ENCODE assay signal across 9 mouse cellular contexts in genomic region chr2:129633077-129633732, GRCm38 (mm10). TPM values are rescaled to one million over a fixed set of nuclear protein-coding genes. Genes with fewer than 3 reads are reported as not detected.
DNase-seq lines count a peak whose midpoint lies in the region; ATAC-seq and TF ChIP-seq lines count a peak whose summit lies in the region.
"Had no signal": no experiment of that assay in that cellular context is flagged by ENCODE, and none has a peak within 500 bp of the region (broad histone marks: within the 10 kb centered on the region; RNA-seq: fewer than 3 reads in every experiment).

No protein-coding gene starts in this region.

- no peaks in the 10 kb centered on the region for H3K4me1 ChIP-seq in forebrain, postnatal 0 days (ENCODE audit: insufficient read depth)

- ATAC-seq in forebrain, postnatal 0 days, result no peak

- H3K4me2 ChIP-seq in forebrain, postnatal 0 days (ENCODE audit: low read depth), result no peak overlapping the region
- H3K4me2 ChIP-seq: limb, embryonic 13.5 days had no signal

- peak; percentile 69 to 84 for DNase-seq in left cerebral cortex, postnatal 14 days (ENCODE audit: low spot score in 2 of 2)
- DNase-seq in left cerebral cortex, postnatal 4 days, result no peak
- DNase-seq in adrenal gland, postnatal 10 days, result peak; percentile 54
- DNase-seq in heart, adult 9 months (ENCODE audit: low spot score in 2 of 2), result peak; percentile 88 to 92
- DNase-seq in layer of hippocampus, adult 9-11 months, result peak; percentile 79
- peak; percentile 63 to 67 for DNase-seq in right cerebral cortex, adult 2 months (ENCODE audit: low spot score in 2 of 2)
- DNase-seq in thymus, postnatal 14 days, result no peak
- no peak for DNase-seq in forebrain, postnatal 0 days

- H3K36me3 ChIP-seq in forebrain, postnatal 0 days (ENCODE audit: insufficient read depth), result peaks cover 30% of the 10 kb centered on the region

- H3K4me3 ChIP-seq in forebrain, postnatal 0 days (ENCODE audit: low read depth, low read length), result no peak overlapping the region
- H3K4me3 ChIP-seq: limb, embryonic 13.5 days had no signal

- no peak overlapping the region for H3K27ac ChIP-seq in forebrain, postnatal 0 days (ENCODE audit: low read depth, low read length)
- H3K27ac ChIP-seq: limb, embryonic 13.5 days had no signal

- H3K9me3 ChIP-seq in forebrain, postnatal 0 days (ENCODE audit: low read length), result no peaks in the 10 kb centered on the region
- H3K9me3 ChIP-seq: limb, embryonic 13.5 days had no signal

- H3K9ac ChIP-seq in forebrain, postnatal 0 days, result no peak overlapping the region
- H3K9ac ChIP-seq: limb, embryonic 13.5 days had no signal

- intact Hi-C loops in left cerebral cortex, postnatal 14 days (cut with DNase I), result no loop called here
- intact Hi-C loops in left cerebral cortex, postnatal 4 days (cut with DNase I), result no loop called here

- no peak for TF ChIP-seq CTCF in forebrain, postnatal 0 days (IDR thresholded peaks at IDR 0.05; ENCODE audit: low read depth)

- 76% methylated on average over 9 of the region's 9 CpGs for WGBS in forebrain, postnatal 0 days

- no peaks in the 10 kb centered on the region for H3K27me3 ChIP-seq in forebrain, postnatal 0 days (ENCODE audit: insufficient read depth, low read length)
- H3K27me3 ChIP-seq: limb, embryonic 13.5 days had no signal

RNA-seq across cellular contexts. Expression of gene Sirpa, which starts 40.6 kb away (rescaled TPM):
- total RNA-seq in left cerebral cortex, postnatal 14 days (2021), result 100 to 1,000 TPM; 371 to 377 TPM
- 100 to 1,000 TPM; 110 to 121 TPM for total RNA-seq in left cerebral cortex, postnatal 4 days (2021)
- 10 to 100 TPM; 44.6 to 56.1 TPM for total RNA-seq in adrenal gland, postnatal 10 days (2021)
- total RNA-seq in forebrain, postnatal 0 days (2014; rRNA removed), result 94.1 and 118 TPM in 2 replicates
- polyA plus RNA-seq in forebrain, postnatal 0 days (2015; fragmentation: Nextera tagmentation; extraction: Ambion mirVana), result 41.4 and 61.8 TPM in 2 replicates

Comparison
In these comparisons a context has a peak if more than half of its experiments do, and no peak if none do; other contexts are left out.
1. DNase-seq: peak in left cerebral cortex, postnatal 14 days (2 of 2), adrenal gland, postnatal 10 days (single experiment), heart, adult 9 months (2 of 2), layer of hippocampus, adult 9-11 months (single experiment) and right cerebral cortex, adult 2 months (2 of 2); none in left cerebral cortex, postnatal 4 days (single experiment), thymus, postnatal 14 days (single experiment) and forebrain, postnatal 0 days (single experiment).